Mouse (Mus musculus): ENCODE data around the gene Nek6.

DNA sequence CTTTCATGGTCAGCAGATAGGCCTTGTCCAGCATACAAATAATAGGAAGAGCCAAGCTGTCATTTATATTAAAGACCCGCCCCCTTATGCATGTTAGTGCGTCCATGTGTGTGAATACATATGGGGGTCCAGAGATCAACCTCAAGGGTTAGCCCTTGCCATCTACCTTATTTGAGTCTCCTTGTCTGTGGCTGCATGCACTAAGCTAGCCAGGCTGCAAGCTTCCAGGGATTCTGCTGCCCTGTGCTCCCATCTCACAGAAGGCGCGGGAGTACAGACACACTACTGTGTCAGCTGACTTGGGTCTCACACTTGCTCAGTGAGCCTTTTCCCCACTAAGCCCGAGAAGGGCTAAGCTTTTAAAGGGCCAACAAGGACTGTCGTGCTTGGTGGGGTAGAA, 29.2 kb downstream of the Nek6 start:
- TF ChIP-seq CTCF (IDR thresholded peaks at IDR 0.05; ENCODE audit: borderline replicate concordance, control insufficient read depth, extremely low read depth, insufficient read depth, low read length, poor library complexity) (no peak), POLR2A (IDR thresholded peaks at IDR 0.05; ENCODE audit: control insufficient read depth, extremely low read depth, insufficient read depth, low read length, poor library complexity) (no peak)

Data from thymus, adult 2 months (tissue).